Comparison of ENCODE assay signal across 10 mouse cellular contexts in the genomic region with DNA sequence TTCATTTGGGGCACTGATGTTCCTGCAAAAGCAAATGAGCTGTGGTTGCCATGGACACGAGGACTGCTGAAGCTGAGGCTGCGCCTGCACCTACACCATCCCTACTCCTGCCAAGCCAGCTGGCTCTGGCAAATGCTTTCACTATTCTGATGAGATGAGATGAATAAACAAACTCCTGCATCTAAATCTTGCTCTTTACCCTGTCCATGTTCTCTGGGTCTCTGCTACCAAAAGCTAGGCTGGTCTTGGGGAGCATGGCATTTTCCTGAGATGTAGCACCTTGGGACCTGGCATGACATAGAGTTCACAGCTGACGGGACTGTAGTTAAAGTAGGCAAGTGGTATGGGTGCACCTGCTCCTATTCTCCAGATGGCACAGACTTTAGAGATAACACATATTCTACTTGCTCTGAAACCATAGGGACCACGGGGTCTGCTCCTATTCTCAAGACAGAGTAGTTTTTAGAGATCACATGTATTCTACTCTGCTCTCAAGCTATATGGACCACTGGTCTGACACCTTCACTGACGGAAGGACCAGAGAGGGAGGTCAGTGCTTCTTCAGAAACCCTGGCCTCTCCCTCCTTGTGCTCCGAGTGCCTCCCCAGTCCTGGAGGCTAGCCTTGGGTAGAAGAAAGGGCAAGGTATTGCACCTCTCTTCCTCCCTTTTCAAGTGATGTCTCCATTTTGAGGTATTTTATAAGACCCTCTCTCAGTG. TPM values are rescaled to one million over a fixed set of nuclear protein-coding genes. Genes with fewer than 3 reads are reported as not detected.
A peak's percentile ranks its signal among the peaks of the same experiment; 100 is the strongest.
DNase-seq lines count a peak whose midpoint lies in the region; ATAC-seq and TF ChIP-seq lines count a peak whose summit lies in the region.
"Had no signal": no experiment of that assay in that cellular context is flagged by ENCODE, and none has a peak within 500 bp of the region (broad histone marks: within the 10 kb centered on the region; RNA-seq: fewer than 3 reads in every experiment).

No protein-coding gene starts in this region.

- H3K4me2 ChIP-seq in liver, embryonic 14.5 days (ENCODE audit: low read depth) = no peak overlapping the region
- H3K4me2 ChIP-seq in liver, postnatal 0 days (ENCODE audit: low read depth, low read length) = no peak overlapping the region

- TF ChIP-seq CTCF in liver, embryonic 14.5 days (IDR thresholded peaks at IDR 0.05; ENCODE audit: low read depth) = no peak
- TF ChIP-seq CTCF in liver, postnatal 0 days (IDR thresholded peaks at IDR 0.05; ENCODE audit: low read depth) = no peak
- no peak for TF ChIP-seq CTCF in left cerebral cortex, adult 2 months (IDR thresholded peaks at IDR 0.05)
- no peak for TF ChIP-seq CTCF in heart, adult 2 months (IDR thresholded peaks at IDR 0.05)

- no peaks in the 10 kb centered on the region for H3K27me3 ChIP-seq in liver, embryonic 14.5 days (ENCODE audit: control insufficient read depth, insufficient read depth, low read length)
- no peaks in the 10 kb centered on the region for H3K27me3 ChIP-seq in liver, postnatal 0 days (ENCODE audit: insufficient read depth, low read length)
- no peaks in the 10 kb centered on the region for H3K27me3 ChIP-seq in heart, adult 2 months (ENCODE audit: control insufficient read depth, insufficient read depth, low read length)

- no peaks in the 10 kb centered on the region for H3K79me2 ChIP-seq in heart, adult 2 months (replicated peaks; ENCODE audit: control insufficient read depth, insufficient read depth, low read length)

- no peak overlapping the region for H3K27ac ChIP-seq in liver, embryonic 14.5 days
- H3K27ac ChIP-seq in liver, postnatal 0 days (ENCODE audit: low read depth) = no peak overlapping the region
- H3K27ac ChIP-seq in left cerebral cortex, adult 2 months = peak overlapping the region; percentile 87
- H3K27ac ChIP-seq in heart, adult 2 months = no peak overlapping the region
- H3K27ac ChIP-seq: macrophage had no signal

- intact Hi-C loops in left cerebral cortex, adult 2 months (cut with DNase I) = loop anchor here (1.0 to 5.0 kb wide), 2 partner anchors 23 to 67 kb away; no protein-coding TSS in a partner anchor
- intact Hi-C loops in heart, adult 2 months (cut with DNase I) = no loop called here
- intact Hi-C loops in heart, postnatal 36 days (cut with DNase I) = no loop called here

- H3K9ac ChIP-seq in liver, embryonic 14.5 days (replicated peaks) = no peak overlapping the region
- H3K9ac ChIP-seq in liver, postnatal 0 days (replicated peaks) = no peak overlapping the region
- H3K9ac ChIP-seq in heart, adult 2 months (ENCODE audit: low read depth, low read length) = no peak overlapping the region

- TF ChIP-seq POLR2A in heart, adult 2 months (IDR thresholded peaks at IDR 0.05; ENCODE audit: insufficient read depth, low read depth, low read length) = no peak

- H3K9me3 ChIP-seq in liver, embryonic 14.5 days (ENCODE audit: control insufficient read depth, low read length) = no peaks in the 10 kb centered on the region
- no peaks in the 10 kb centered on the region for H3K9me3 ChIP-seq in liver, postnatal 0 days (ENCODE audit: low read length)

- H3K4me3 ChIP-seq in liver, embryonic 14.5 days (ENCODE audit: insufficient read depth in 1 of 2, low read depth in 2 of 2, low read length in 2 of 2) = no peak overlapping the region
- H3K4me3 ChIP-seq in liver, postnatal 0 days (ENCODE audit: low read depth, low read length) = no peak overlapping the region
- H3K4me3 ChIP-seq in left cerebral cortex, adult 2 months = no peak overlapping the region
- H3K4me3 ChIP-seq in heart, adult 2 months = no peak overlapping the region

- peak; percentile 34; the same call in 1 of the 2 replicates for ATAC-seq in liver, embryonic 14.5 days (ENCODE audit: insufficient read depth)
- ATAC-seq in liver, postnatal 0 days = no peak

- DNase-seq in liver, embryonic 14.5 days (ENCODE audit: low read depth in 3 of 3, low spot score in 3 of 3) = no peak
- no peak for DNase-seq in liver, postnatal 0 days
- peak; percentile 92 for DNase-seq in frontal cortex, adult 2 months (ENCODE audit: extremely low spot score in 1 of 2, low spot score in 1 of 2)
- peak; percentile 79 to 81 for DNase-seq in left cerebral cortex, adult 2 months (ENCODE audit: extremely low spot score in 1 of 2, low spot score in 2 of 2)
- DNase-seq in right cerebral cortex, adult 2 months (ENCODE audit: low spot score in 2 of 2) = peak; percentile 87 to 91
- no peak for DNase-seq in heart, adult 2 months
- no peak for DNase-seq in heart, postnatal 36 days
- DNase-seq in adrenal gland, adult 18-20 months (ENCODE audit: low spot score in 2 of 2) = no peak
- DNase-seq: kidney, adult 11 months had no signal

- no peak for TF ChIP-seq EP300 in liver, embryonic 14.5 days (IDR thresholded peaks at IDR 0.05; ENCODE audit: low read depth)
- no peak for TF ChIP-seq EP300 in liver, postnatal 0 days (IDR thresholded peaks at IDR 0.05; ENCODE audit: low read depth)
- TF ChIP-seq EP300 in heart, adult 2 months (IDR thresholded peaks at IDR 0.05; ENCODE audit: insufficient read depth, low read depth, low read length) = no peak

- H3K4me1 ChIP-seq in liver, embryonic 14.5 days (replicated peaks; ENCODE audit: control insufficient read depth in 2 of 2, insufficient read depth in 2 of 2, low read length in 1 of 2) = peaks cover 0 to 5% of the 10 kb centered on the region in 2 experiments; a peak in 2 of 4 replicates
- H3K4me1 ChIP-seq in liver, postnatal 0 days (ENCODE audit: insufficient read depth) = peaks cover 8% of the 10 kb centered on the region; the same call in 1 of the 2 replicates
- H3K4me1 ChIP-seq in heart, adult 2 months (ENCODE audit: control insufficient read depth, insufficient read depth, low read length) = no peaks in the 10 kb centered on the region; the same call in 1 of the 2 replicates

- 56% methylated on average over 6 of the region's 6 CpGs for WGBS in liver, embryonic 14.5 days (ENCODE audit: insufficient replicate concordance)
- 73% methylated on average over 6 of the region's 6 CpGs for WGBS in liver, postnatal 0 days (ENCODE audit: insufficient replicate concordance)
- WGBS in heart, adult 2 months = 81% methylated on average over 6 of the region's 6 CpGs

- H3K36me3 ChIP-seq in liver, embryonic 14.5 days (replicated peaks; ENCODE audit: control insufficient read depth, insufficient read depth, low read depth) = no peaks in the 10 kb centered on the region
- H3K36me3 ChIP-seq in liver, postnatal 0 days (replicated peaks; ENCODE audit: insufficient read depth, low read length) = no peaks in the 10 kb centered on the region
- peaks cover 1% of the 10 kb centered on the region; the same call in 1 of the 2 replicates for H3K36me3 ChIP-seq in heart, adult 2 months (ENCODE audit: control insufficient read depth, insufficient read depth, low read length)

RNA-seq across cellular contexts. Expression of a gene that starts 36.4 kb away (rescaled TPM):
- 0.13 and 0.14 TPM in 2 replicates for polyA plus RNA-seq in liver, embryonic 14.5 days (2012; rRNA removed)
- 0.20 and 0.25 TPM in 2 replicates for polyA plus RNA-seq in liver, embryonic 14.5 days (2014; fragmentation: Nextera tagmentation; extraction: Ambion mirVana)
- 0.33 TPM in 2 replicates for polyA plus RNA-seq in liver, postnatal 0 days (2015; fragmentation: Nextera tagmentation; extraction: Ambion mirVana)
- 0.88 and 1.2 TPM in 2 replicates for polyA plus RNA-seq in frontal cortex, adult 2 months (2012; rRNA removed)
- total RNA-seq in left cerebral cortex, adult 2 months (2021) = 1 to 10 TPM; 2.7 to 3.4 TPM
- 1 to 10 TPM; 1.6 to 1.8 TPM for total RNA-seq in heart, adult 2 months (2021)
- 0.06 and 0.15 TPM in 2 replicates for polyA plus RNA-seq in heart, adult 2 months (2012; rRNA removed)
- total RNA-seq in heart, postnatal 36 days (2021) = 1 to 10 TPM; 1.8 to 2.1 TPM
- total RNA-seq in adrenal gland, adult 18-20 months (2021) = under 1 TPM; 0.53 to 0.61 TPM
- polyA plus RNA-seq: macrophage had no signal

Comparison
In these comparisons a context has a peak if more than half of its experiments do, and no peak if none do; other contexts are left out.
1. DNase-seq: peak in frontal cortex, adult 2 months (2 of 2), left cerebral cortex, adult 2 months (2 of 2) and right cerebral cortex, adult 2 months (2 of 2); none in liver, embryonic 14.5 days (0 of 3), liver, postnatal 0 days (single experiment), heart, adult 2 months (0 of 2), heart, postnatal 36 days (0 of 2) and adrenal gland, adult 18-20 months (0 of 2).